Mouse (Mus musculus): ENCODE results near the gene Olfr115. TPM values are rescaled to one million over a fixed set of nuclear protein-coding genes. Genes with fewer than 3 reads are reported as not detected.

Gene Olfr115
- total RNA-seq (2023) = not detected

DNA sequence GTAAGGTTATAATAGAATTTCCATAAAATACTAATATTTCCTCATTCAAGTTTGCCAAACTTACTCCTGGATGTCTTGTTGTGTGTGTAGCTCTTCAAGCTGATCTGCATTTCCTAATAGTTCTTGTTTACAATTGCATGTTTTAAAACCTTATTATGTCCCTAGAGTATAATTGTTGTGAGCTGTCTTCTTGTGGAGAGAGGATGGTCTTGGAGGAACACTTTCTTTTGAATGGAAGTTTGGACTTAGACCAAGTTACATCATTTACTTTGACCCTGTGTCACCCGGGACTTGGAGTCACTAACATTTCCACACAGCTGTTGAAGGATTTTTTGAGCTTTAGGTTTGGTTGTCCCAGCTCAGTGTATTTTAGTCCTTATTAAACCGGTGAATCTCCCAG, at the start of gene Olfr115, which contains the start of gene Olfr116:
Gene Olfr115, minus strand, starts transcription at position 101 of the 400 bp plus-strand sequence.
Gene Olfr116, minus strand, starts transcription at position 191 of the 400 bp plus-strand sequence.

DNA sequence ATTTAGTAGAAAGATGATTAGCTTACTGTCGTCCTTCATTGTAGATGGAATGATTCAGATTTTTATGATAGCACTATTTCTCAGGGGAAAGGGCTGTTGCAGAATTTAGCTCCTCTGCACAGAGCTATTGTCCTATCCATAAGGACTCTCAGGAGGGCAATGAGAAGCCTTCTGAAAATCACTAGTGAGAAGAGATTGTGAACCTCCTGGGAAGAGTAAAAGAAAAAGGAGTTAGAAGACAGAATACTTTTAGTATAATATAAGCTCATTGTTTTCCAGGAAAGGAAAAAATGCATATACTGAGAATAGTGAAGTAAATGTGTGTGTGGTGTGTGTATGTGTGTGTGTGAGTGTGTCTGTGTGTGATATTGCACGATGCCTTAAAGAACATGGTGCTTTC, 39.8 kb upstream of the Olfr115 start, which contains the start of gene Olfr118:
Gene Olfr118, plus strand, starts transcription at position 301 of the 400 bp plus-strand sequence.

DNA sequence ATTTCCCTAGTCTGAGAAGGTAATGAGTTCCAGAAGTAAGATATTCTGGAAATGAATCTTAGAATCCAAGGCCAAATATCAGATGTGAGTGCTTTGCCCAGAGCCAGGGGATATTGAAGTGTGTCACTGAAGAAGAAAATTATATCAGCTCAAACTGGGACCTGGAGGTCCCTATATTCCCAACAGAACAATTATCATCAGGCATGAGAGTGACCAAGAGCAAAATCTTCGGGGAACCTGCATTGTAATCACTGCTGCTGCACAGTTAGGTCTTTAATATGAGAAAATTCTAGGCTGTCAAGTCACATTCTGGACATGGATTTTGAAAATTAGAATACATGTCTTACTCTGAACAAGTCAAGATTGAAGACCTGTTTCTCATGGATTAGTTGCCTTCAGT, 36.8 kb upstream of the Olfr115 start, which contains the start of gene Olfr117:
Gene Olfr117, minus strand, starts transcription at position 101 of the 400 bp plus-strand sequence.

DNA sequence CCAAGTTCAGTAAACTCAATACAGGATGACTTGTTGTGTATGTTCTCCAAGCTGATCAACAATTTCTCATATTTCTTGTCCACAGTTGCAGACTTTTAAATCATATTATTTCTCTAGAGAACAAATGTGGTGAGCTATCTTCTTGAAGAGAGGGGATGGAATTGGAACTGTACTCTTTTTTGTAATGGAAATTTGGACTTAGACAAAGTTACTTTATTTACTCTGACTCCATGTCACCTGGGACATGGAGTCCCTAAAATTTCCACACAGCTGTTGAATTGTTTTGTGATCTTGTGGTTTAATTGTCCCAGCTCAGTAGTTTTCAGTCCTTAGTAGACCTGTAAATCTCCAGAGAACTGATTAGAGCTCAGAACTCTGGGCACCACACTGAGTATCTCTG, 34.3 kb downstream of the Olfr115 start, which contains the start of gene Olfr114:
Gene Olfr114, minus strand, starts transcription at position 101 of the 400 bp plus-strand sequence.

DNA sequence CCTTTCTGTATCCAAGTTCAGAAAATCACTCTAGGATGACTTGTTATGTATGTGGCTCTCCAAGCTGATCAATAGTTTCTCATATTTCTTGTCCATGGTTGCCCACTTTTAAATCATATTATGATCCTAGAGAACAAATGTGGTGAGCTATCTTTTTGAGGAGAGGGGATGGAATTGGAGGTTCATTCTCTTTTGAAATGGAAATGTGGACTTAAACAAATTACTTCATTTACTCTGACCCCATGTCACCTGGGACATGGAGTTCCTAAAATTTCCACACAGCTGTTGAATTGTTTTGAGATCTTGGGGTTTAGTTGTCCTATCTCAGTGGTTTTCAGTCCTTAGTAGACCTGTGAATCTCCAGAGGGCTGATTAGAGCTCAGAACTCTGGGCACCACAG, 49.3 kb downstream of the Olfr115 start, which contains the start of gene Olfr113:
Gene Olfr113, minus strand, starts transcription at position 101 of the 400 bp plus-strand sequence.

DNA sequence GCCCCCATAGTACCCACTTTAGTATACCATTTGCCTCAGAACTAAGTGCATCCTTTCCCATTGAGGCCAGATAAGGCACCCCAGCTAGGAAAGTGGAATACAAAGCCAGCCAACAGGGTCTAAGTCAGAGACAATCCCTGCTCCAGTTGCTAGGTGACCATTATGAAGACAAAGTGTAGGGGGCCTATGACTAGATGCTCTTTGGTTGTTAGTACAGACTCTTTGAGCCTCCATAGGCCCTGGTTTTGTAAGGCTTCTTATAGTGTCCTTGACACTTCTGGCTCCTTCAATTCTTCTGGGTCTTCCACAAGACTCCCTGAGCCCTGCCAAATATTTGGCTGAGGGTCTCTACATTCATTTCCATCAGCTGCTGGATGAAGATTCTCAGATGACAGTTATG, 57.6 kb downstream of the Olfr115 start, which contains the start of gene Olfr112:
Gene Olfr112, minus strand, starts transcription at position 101 of the 400 bp plus-strand sequence.

Other genes with a start within 250 kb of the Olfr115 start
- not detected for gene Olfr105-ps, start 248.1 kb downstream of the Olfr115 start, total RNA-seq (2023)
- not detected for gene Olfr106-ps, start 236.7 kb downstream of the Olfr115 start, total RNA-seq (2023)
- gene Olfr107, start 227.9 kb downstream of the Olfr115 start, total RNA-seq (2023) = not detected
- gene Olfr108, start 181.6 kb downstream of the Olfr115 start, total RNA-seq (2023) = not detected
- gene Olfr109, start 168.2 kb downstream of the Olfr115 start, total RNA-seq (2023) = not detected
- gene H2-M2, start 143.6 kb downstream of the Olfr115 start, total RNA-seq (2023) = not detected
- gene Olfr110, start 134.6 kb downstream of the Olfr115 start, total RNA-seq (2023) = not detected
- gene Olfr111, start 119.1 kb downstream of the Olfr115 start, total RNA-seq (2023) = not detected
- not detected for gene Olfr112, start 57.7 kb downstream of the Olfr115 start, total RNA-seq (2023)
- not detected for gene Olfr113, start 49.4 kb downstream of the Olfr115 start, total RNA-seq (2023)
- not detected for gene Olfr114, start 34.4 kb downstream of the Olfr115 start, total RNA-seq (2023)
- gene Olfr116, start 90 bp upstream of the Olfr115 start, total RNA-seq (2023) = not detected
- gene Olfr117, start 36.7 kb upstream of the Olfr115 start, total RNA-seq (2023) = not detected
- not detected for gene Olfr118, start 39.9 kb upstream of the Olfr115 start, total RNA-seq (2023)
- gene Olfr119, start 69.5 kb upstream of the Olfr115 start, total RNA-seq (2023) = not detected
- not detected for gene Olfr120, start 94.7 kb upstream of the Olfr115 start, total RNA-seq (2023)
- gene Olfr121, start 121.7 kb upstream of the Olfr115 start, total RNA-seq (2023) = not detected
- gene Olfr122, start 141.5 kb upstream of the Olfr115 start, total RNA-seq (2023) = not detected
- gene Olfr123, start 166.4 kb upstream of the Olfr115 start, total RNA-seq (2023) = not detected
- not detected for gene Olfr124, start 172.8 kb upstream of the Olfr115 start, total RNA-seq (2023)
- not detected for gene Olfr125, start 205.8 kb upstream of the Olfr115 start, total RNA-seq (2023)
- gene Olfr126, start 220.4 kb upstream of the Olfr115 start, total RNA-seq (2023) = not detected